Mouse (Mus musculus) kidney, adult 11 months (tissue): ENCODE measurements at regions not wholly inside any gene's neighbourhood (a gene's known extent, or its start where the extent isn't known, plus 50 kb on each side); places are given as distances from the start of the nearest gene placed in this dataset.
A peak's percentile ranks its signal among the peaks of the same experiment; 100 is the strongest.

Source experiments
- DNase-seq: peaks from one replicate; pipeline ENCODE4 v3.0.0; 2022

GRCm38 (mm10) chr15:69632306-69632705, 3131.6 kb upstream of the Lrrc6 start:
- no peak for DNase-seq

GRCm38 (mm10) chr15:69617998-69618397, 3117.3 kb upstream of the Lrrc6 start:
- DNase-seq, result no peak

GRCm38 (mm10) chr15:69614048-69614447, 3113.3 kb upstream of the Lrrc6 start:
- no peak for DNase-seq

GRCm38 (mm10) chr15:69591219-69592006, 3090.7 kb upstream of the Lrrc6 start:
- no peak for DNase-seq

GRCm38 (mm10) chr15:69588084-69588483, 3087.4 kb upstream of the Lrrc6 start:
- no peak for DNase-seq

GRCm38 (mm10) chr15:69576742-69577141, 3076.0 kb upstream of the Lrrc6 start:
- DNase-seq, result peak; percentile 5

- no peak for DNase-seq
These were observed 3075.0 kb upstream of the Lrrc6 start for GRCm38 (mm10) chr15:69575611-69576153.

- no peak for DNase-seq
These were observed 3053.5 kb upstream of the Lrrc6 start for GRCm38 (mm10) chr15:69554171-69554570.

GRCm38 (mm10) chr15:69552062-69552628, 3051.4 kb upstream of the Lrrc6 start:
- DNase-seq, result no peak

GRCm38 (mm10) chr15:69551012-69551411, 3050.3 kb upstream of the Lrrc6 start:
- DNase-seq, result no peak

GRCm38 (mm10) chr15:69526441-69527094, 3025.9 kb upstream of the Lrrc6 start:
- no peak for DNase-seq

GRCm38 (mm10) chr15:69484421-69485074, 2983.8 kb upstream of the Lrrc6 start:
- DNase-seq, result no peak

- no peak for DNase-seq
These were observed 2982.4 kb upstream of the Lrrc6 start for GRCm38 (mm10) chr15:69483096-69483495.

- no peak for DNase-seq
These were observed 2980.4 kb upstream of the Lrrc6 start for GRCm38 (mm10) chr15:69481087-69481486.

GRCm38 (mm10) chr15:69477050-69477449, 2976.3 kb upstream of the Lrrc6 start:
- no peak for DNase-seq

GRCm38 (mm10) chr15:69469566-69469965, 2968.9 kb upstream of the Lrrc6 start:
- DNase-seq, result no peak

- DNase-seq, result no peak
These were observed 2960.0 kb upstream of the Lrrc6 start for GRCm38 (mm10) chr15:69460581-69461194.

- no peak for DNase-seq
These were observed 2956.8 kb upstream of the Lrrc6 start for GRCm38 (mm10) chr15:69457473-69457872.

GRCm38 (mm10) chr15:69456191-69456770, 2955.6 kb upstream of the Lrrc6 start:
- no peak for DNase-seq

- DNase-seq, result no peak
These were observed 2940.3 kb upstream of the Lrrc6 start for GRCm38 (mm10) chr15:69441008-69441407.

GRCm38 (mm10) chr15:69413531-69414011, 2912.9 kb upstream of the Lrrc6 start:
- DNase-seq, result no peak

GRCm38 (mm10) chr15:69389575-69389974, 2888.9 kb upstream of the Lrrc6 start:
- no peak for DNase-seq
